Mouse (Mus musculus) macrophage (primary cell): ENCODE data around the gene Rsl1d1. TPM values are rescaled to one million over a fixed set of nuclear protein-coding genes. Genes with fewer than 3 reads are reported as not detected.

Source experiments
- H3K27ac ChIP-seq: fragments of 350-480 bp; formaldehyde crosslinking; 2 replicates; pipeline ENCODE4 v1.9.0; 2021
- H3K36me3 ChIP-seq: fragments of 350-480 bp; formaldehyde crosslinking; 2 replicates; pipeline ENCODE4 v1.9.0; 2021; ENCODE audit errors: inconsistent target
- H3K4me3 ChIP-seq: fragments of 350-480 bp; formaldehyde crosslinking; 2 replicates; pipeline ENCODE4 v1.9.0; 2021; ENCODE audit errors: inconsistent target
- H3K79me2 ChIP-seq: fragments of 350-480 bp; formaldehyde crosslinking; 2 replicates; pipeline ENCODE4 v1.9.0; 2021; ENCODE audit errors: inconsistent target
- WGBS: methylation state at CpG from one replicate; pipeline ENCODE4 v1.1.7; 2026; ENCODE audit warnings: inconsistent platforms; ENCODE audit not compliant: missing documents; 5-methylcytosine and 5-hydroxymethylcytosine counted together
- polyA plus RNA-seq: library from polyadenylated mRNA; stranded (reverse); fragments of 250-400 nt; gene quantifications from 3 replicates; pipeline ENCODE4 v1.2.4, GENCODE M21; 2018; ENCODE audit warnings: inconsistent platforms
- total RNA-seq, 78 experiments: library from RNA; depleted of rRNA; stranded (reverse); fragments of 250-400 nt; gene quantifications; 1 replicate in 9 of 78; 2 replicates in 24 of 78; 3 replicates in 43 of 78; 4 replicates in 2 of 78; pipeline ENCODE4 v1.2.4; 2018; ENCODE audit warnings: inconsistent platforms in 56 of 78

Gene Rsl1d1
- 10 to 100 TPM in 24 of 26 experiments, 1 to 10 TPM in 2; 8.5 to 51.7 (median 34.3) TPM for total RNA-seq (2018; cell fraction: chromatin; rRNA removed)
- total RNA-seq (2018; cell fraction: cytosol; rRNA removed) = 10 to 100 TPM; 43.0 to 70.3 (median 54.5) TPM
- total RNA-seq (2018; cell fraction: nucleus; rRNA removed) = 10 to 100 TPM; 15.1 to 71.1 (median 27.5) TPM
- polyA plus RNA-seq = 45.4 to 112 TPM (median 99.2 TPM) in 3 replicates

GRCm38 (mm10) chr16:11202571-11203554, at the start of gene Rsl1d1:
Rsl1d1 (minus strand) TSS chr16:11203331.
- H3K36me3 ChIP-seq = peaks cover 31% of the 10 kb centered on the region
- H3K79me2 ChIP-seq = peaks cover 55% of the 10 kb centered on the region
- WGBS = under 1% methylated on average over 59 of the region's 68 CpGs
- peak within 1 kb of the TSS; percentile 44 for H3K27ac ChIP-seq
- peak within 1 kb of the TSS; percentile 89 for H3K4me3 ChIP-seq

GRCm38 (mm10) chr16:11247791-11248190, 44.7 kb upstream of the Rsl1d1 start:
- no peak overlapping the region for H3K4me3 ChIP-seq
- H3K79me2 ChIP-seq = peaks cover 97% of the 10 kb centered on the region
- no peak overlapping the region for H3K27ac ChIP-seq
- H3K36me3 ChIP-seq = no peaks in the 10 kb centered on the region
- 92% methylated on average over 2 of the region's 2 CpGs for WGBS

- H3K4me3 ChIP-seq = no peak overlapping the region
- 83% methylated on average over 9 of the region's 9 CpGs for WGBS
- peaks cover 97% of the 10 kb centered on the region for H3K79me2 ChIP-seq
- H3K27ac ChIP-seq = no peak overlapping the region
- H3K36me3 ChIP-seq = no peaks in the 10 kb centered on the region
Observed at GRCm38 (mm10) chr16:11245767-11246166, 42.6 kb upstream of the Rsl1d1 start.

GRCm38 (mm10) chr16:11242401-11242800, 39.3 kb upstream of the Rsl1d1 start:
- no peak overlapping the region for H3K4me3 ChIP-seq
- H3K36me3 ChIP-seq = peaks cover 6% of the 10 kb centered on the region; the same call in 1 of the 2 replicates
- H3K27ac ChIP-seq = no peak overlapping the region
- peaks cover 97% of the 10 kb centered on the region for H3K79me2 ChIP-seq
- WGBS = 63% methylated on average over 1 of the region's 1 CpGs

- Histone ChIP-seq H3K27ac (no peak overlapping the region), H3K79me2 (no peaks in the 10 kb centered on the region), H3K4me3 (no peak overlapping the region), H3K36me3 (peaks cover 37% of the 10 kb centered on the region)
- 92% methylated on average over 3 of the region's 3 CpGs for WGBS
Observed at GRCm38 (mm10) chr16:11217801-11218200, 14.7 kb upstream of the Rsl1d1 start.

- H3K27ac ChIP-seq = peak overlapping the region; percentile 44
- H3K36me3 ChIP-seq = peaks cover 22% of the 10 kb centered on the region
- peak overlapping the region; percentile 89 for H3K4me3 ChIP-seq
- WGBS = 2% methylated on average over 24 of the region's 24 CpGs
- H3K79me2 ChIP-seq = peaks cover 55% of the 10 kb centered on the region
Observed at GRCm38 (mm10) chr16:11203600-11204390, 664 bp upstream of the Rsl1d1 start.

GRCm38 (mm10) chr16:11201740-11202394, 1.3 kb downstream of the Rsl1d1 start:
- Histone ChIP-seq H3K79me2 (peaks cover 55% of the 10 kb centered on the region), H3K27ac (0 out of 2 replicates have a peak overlapping the region, but pooled peaks have one; percentile 44), H3K36me3 (peaks cover 40% of the 10 kb centered on the region), H3K4me3 (peak overlapping the region; percentile 89)
- 78% methylated on average over 6 of the region's 6 CpGs for WGBS

GRCm38 (mm10) chr16:11200247-11200646, 2.9 kb downstream of the Rsl1d1 start:
- WGBS = 93% methylated on average over 3 of the region's 3 CpGs

GRCm38 (mm10) chr16:11198467-11198866, 4.7 kb downstream of the Rsl1d1 start:
- WGBS = 85% methylated on average over 2 of the region's 2 CpGs
- H3K27ac ChIP-seq = no peak overlapping the region
- H3K36me3 ChIP-seq = peaks cover 73% of the 10 kb centered on the region
- H3K4me3 ChIP-seq = no peak overlapping the region
- H3K79me2 ChIP-seq = peaks cover 40% of the 10 kb centered on the region

More at GRCm38 (mm10) chr16:11200247-11200646, 2.9 kb downstream of the Rsl1d1 start:
- no peak overlapping the region for H3K27ac ChIP-seq
- H3K4me3 ChIP-seq = no peak overlapping the region
- peaks cover 56% of the 10 kb centered on the region for H3K36me3 ChIP-seq
- H3K79me2 ChIP-seq = peaks cover 55% of the 10 kb centered on the region

- no peak overlapping the region for H3K27ac ChIP-seq
- no peak overlapping the region for H3K4me3 ChIP-seq
- H3K79me2 ChIP-seq = peaks cover 30% of the 10 kb centered on the region
- WGBS = 97% methylated on average over 4 of the region's 4 CpGs
- peaks cover 87% of the 10 kb centered on the region for H3K36me3 ChIP-seq
Observed at GRCm38 (mm10) chr16:11197052-11197451, 6.1 kb downstream of the Rsl1d1 start.

- H3K36me3 ChIP-seq = peaks cover 61% of the 10 kb centered on the region
- no peaks in the 10 kb centered on the region for H3K79me2 ChIP-seq
- 100% methylated on average over 2 of the region's 2 CpGs for WGBS
- no peak overlapping the region for H3K27ac ChIP-seq
- no peak overlapping the region for H3K4me3 ChIP-seq
Observed at GRCm38 (mm10) chr16:11193231-11193630, 9.9 kb downstream of the Rsl1d1 start.

- 90% methylated on average over 7 of the region's 7 CpGs for WGBS
- Histone ChIP-seq H3K27ac (no peak overlapping the region), H3K36me3 (peaks cover 31% of the 10 kb centered on the region), H3K79me2 (no peaks in the 10 kb centered on the region), H3K4me3 (no peak overlapping the region)
Observed at GRCm38 (mm10) chr16:11190150-11190549, 13.0 kb downstream of the Rsl1d1 start.

- H3K79me2 ChIP-seq = peaks cover 35% of the 10 kb centered on the region
- H3K36me3 ChIP-seq = no peaks in the 10 kb centered on the region
- H3K4me3 ChIP-seq = no peak overlapping the region; the same call in 1 of the 2 replicates
- WGBS = 57% methylated on average over 2 of the region's 2 CpGs
- H3K27ac ChIP-seq = peak overlapping the region; percentile 57
Observed at GRCm38 (mm10) chr16:11177404-11177803, 25.7 kb downstream of the Rsl1d1 start.

- Histone ChIP-seq H3K79me2 (peaks cover 40% of the 10 kb centered on the region), H3K4me3 (peak overlapping the region; percentile 55), H3K36me3 (no peaks in the 10 kb centered on the region), H3K27ac (peak overlapping the region; percentile 57)
- 6% methylated on average over 4 of the region's 4 CpGs for WGBS
Observed at GRCm38 (mm10) chr16:11176884-11177244, 26.3 kb downstream of the Rsl1d1 start.
